Mouse (Mus musculus) embryonic stem cell, embryonic (primary cell): Measurements from ENCODE around the gene Dr1.
"Not testable (repeated sequence)": the region's sequence is repeated elsewhere in the genome, so short reads cannot be mapped to it uniquely, and the experiment has no call there.

Source experiments
- CTCF ChIA-PET, 4 experiments: fragments of 300-600 bp in 2 of 4; fragments of 350-600 bp in 2 of 4; sonication (Branson Sonifier 250); formaldehyde crosslinking; loops; one replicate each; lab custom pipeline; 2022; ENCODE audit warnings: inconsistent platforms in 2 of 4; lab: Charles Lee
- POLR2A ChIA-PET, 4 experiments: fragments of 300-600 bp in 2 of 4; fragments of 350-600 bp in 2 of 4; sonication (Branson Sonifier 250); formaldehyde crosslinking; loops; one replicate each; lab custom pipeline; 2022; ENCODE audit warnings: antibody characterized with exemption in 4 of 4, inconsistent platforms in 1 of 4; lab: Charles Lee

The Dr1 gene

GRCm38 (mm10) chr5:108268127-108269062 lies at the start of gene Dr1:
Dr1 (plus strand) TSS chr5:108268897.
- ChIA-PET CTCF (interaction anchor here in 1 of 4 experiments (0.6 to 1.0 kb wide), 2 partner anchors 105 to 234 kb away, joined by 3 to 7 read pairs; no protein-coding TSS in a partner anchor), POLR2A (interaction anchor here (0.5 to 3.0 kb wide), 79 partner anchors 8 to 1634 kb away, joined by 3 to 37 read pairs (median 3); partner anchors contain the start of genes Pigg (in 3 of the 4), Atp5k (in 2 of the 4), Crlf2 (in 1 of the 4) and Dgkq (in 1 of the 4))

DNA sequence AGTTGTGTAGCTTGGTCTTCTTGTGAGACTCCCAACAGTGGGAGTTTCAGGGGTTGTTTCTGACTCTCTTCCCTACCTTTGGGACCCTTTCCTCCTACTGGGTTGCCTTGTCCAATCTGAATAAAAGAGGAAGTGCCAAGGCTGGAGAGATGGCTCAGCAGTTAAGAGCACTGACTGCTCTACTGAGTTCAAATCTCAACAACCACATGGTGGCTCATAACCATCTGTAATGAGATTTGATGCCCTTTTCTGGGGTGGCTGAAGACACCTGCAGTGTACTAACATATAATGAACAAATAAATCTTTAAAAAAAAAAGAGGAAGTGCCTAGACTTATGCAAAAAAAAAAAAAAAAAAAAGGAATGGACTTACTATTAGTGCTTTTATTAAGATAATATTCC lies 44.6 kb upstream of the Dr1 start:
- ChIA-PET CTCF (no interaction called here), POLR2A (no interaction called here)

DNA sequence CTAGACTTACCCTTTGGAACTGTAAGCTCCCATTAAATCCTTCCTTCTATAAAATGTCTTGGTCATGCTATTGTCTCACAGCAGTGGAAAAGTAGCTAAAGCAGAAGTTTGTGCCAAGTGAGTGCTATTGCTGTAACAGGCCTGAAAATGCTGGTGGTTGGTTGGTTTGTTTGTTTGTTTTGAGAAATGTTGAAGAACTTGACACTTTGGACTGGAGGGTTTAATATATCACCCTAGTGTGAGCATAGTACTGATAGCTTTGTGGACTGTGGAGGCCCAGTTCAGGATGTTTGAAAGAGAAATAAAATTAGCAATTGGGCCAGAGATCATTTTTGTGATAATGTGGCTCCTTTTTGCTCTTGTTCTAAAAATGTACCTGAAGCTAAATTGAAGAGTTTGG lies 42.5 kb upstream of the Dr1 start:
- POLR2A ChIA-PET = interaction anchor here in 1 of 4 experiments (1.2 to 1.8 kb wide), 2 partner anchors 11 to 18 kb away, joined by 4 read pairs; no protein-coding TSS in a partner anchor
- CTCF ChIA-PET = no interaction called here

DNA sequence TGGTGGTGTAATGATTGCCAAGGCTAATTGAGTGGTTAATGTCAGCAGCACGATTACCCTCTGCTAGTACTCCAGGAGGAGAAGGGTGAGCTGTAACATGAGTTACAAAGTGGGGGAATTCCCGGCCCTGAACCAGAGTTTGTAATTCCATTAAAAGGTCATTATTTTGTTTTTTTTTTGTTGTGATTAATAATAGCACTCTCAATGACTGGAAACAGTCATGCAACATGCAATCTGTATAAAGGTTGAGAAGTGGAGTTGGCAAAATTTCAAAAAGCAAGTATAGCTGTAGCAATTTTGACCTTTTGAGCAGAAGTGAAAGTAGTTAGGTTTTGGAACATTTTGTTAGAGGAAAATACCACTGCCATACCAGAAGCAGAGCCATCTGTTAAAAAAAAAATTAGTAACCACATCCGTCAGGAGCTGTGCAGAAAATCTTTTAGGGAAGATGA lies 22.4 kb upstream of the Dr1 start:
- ChIA-PET CTCF (no interaction called here), POLR2A (no interaction called here)

DNA sequence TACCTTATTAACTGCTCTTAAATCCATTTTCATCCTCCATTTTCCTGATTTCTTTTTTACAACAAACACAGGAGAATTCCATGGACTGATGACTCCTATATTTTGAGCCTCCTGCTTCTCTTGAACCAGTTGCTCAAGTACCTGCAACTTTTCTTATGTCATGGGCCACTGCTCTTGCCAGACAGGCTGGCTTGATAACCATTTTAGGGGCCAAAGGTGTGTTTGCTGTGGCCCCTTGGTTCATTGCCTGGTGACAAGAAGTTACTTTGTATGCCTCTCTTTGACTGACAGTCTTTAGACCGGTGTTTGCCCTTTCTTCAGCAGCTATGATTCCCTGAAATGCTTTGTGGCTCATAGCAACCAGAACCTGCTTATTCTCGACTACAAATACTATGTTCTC lies 18.7 kb upstream of the Dr1 start:
- CTCF ChIA-PET = no interaction called here
- POLR2A ChIA-PET = interaction anchor here in 1 of 4 experiments (0.9 kb wide), 1 partner anchor 18 kb away, joined by 4 read pairs; the partner anchor contains the start of gene Dr1

DNA sequence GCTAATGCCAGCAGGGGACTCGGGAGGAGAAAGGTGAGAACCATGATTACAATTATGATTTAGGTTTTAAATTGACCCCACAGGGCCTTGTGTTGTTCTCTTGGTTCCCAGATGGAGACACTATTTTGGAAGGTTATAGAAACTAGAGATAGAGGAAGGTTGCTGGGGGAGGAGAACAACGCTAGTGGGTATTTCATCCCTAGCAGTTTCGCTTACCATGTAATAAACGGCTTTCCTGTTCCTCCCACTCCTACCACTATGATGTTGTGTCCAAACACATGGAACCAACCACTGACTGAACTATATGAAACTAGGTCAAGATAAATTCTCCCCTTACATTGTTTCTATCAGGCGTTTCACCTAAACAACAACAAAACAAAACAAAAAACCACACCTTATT lies 13.4 kb upstream of the Dr1 start:
- POLR2A ChIA-PET = interaction anchor here in 2 of 4 experiments (0.9 to 1.1 kb wide), 2 partner anchors 13 kb away, joined by 3 to 7 read pairs; partner anchors contain the start of gene Dr1 (in 2 of the 2)
- CTCF ChIA-PET = no interaction called here

DNA sequence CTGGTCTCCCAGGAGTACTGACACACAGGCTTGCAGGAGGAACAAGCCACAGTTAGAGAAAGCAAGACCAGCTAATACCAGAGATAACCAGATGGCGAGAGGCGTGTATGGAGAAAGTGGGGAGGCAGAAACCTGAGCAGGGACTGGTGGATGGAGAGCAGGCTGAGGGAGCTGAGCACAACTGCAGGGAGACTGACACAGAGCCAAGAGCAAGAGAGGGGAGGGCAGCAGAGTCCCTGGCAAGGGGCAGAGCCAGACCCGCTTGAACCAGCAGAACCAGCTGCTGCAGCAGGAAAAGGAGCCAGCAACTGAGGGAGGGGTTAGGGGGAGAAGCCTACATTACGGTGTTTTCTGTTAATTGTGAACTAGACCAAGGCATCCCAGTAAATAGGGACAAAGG lies 6.0 kb upstream of the Dr1 start:
- POLR2A ChIA-PET = interaction anchor here in 3 of 4 experiments (0.6 to 2.1 kb wide), 19 partner anchors 9 to 363 kb away, joined by 3 to 15 read pairs (median 3); partner anchors contain the start of genes Pigg (in 3 of the 3) and Mtf2 (in 1 of the 3)
- CTCF ChIA-PET = interaction anchor here in 1 of 4 experiments (1.0 kb wide), 1 partner anchor 384 kb away, joined by 3 read pairs; no protein-coding TSS in a partner anchor

GRCm38 (mm10) chr5:108263785-108264184 lies 4.9 kb upstream of the Dr1 start:
- POLR2A ChIA-PET = interaction anchor here in 2 of 4 experiments (1.3 to 2.1 kb wide), 4 partner anchors 28 to 364 kb away, joined by 3 to 15 read pairs (median 4); partner anchors contain the start of gene Pigg (in 1 of the 2)
- CTCF ChIA-PET = not testable (repeated sequence)

- ChIA-PET POLR2A (interaction anchor here in 1 of 4 experiments (3.0 kb wide), 1 partner anchor 46 kb away, joined by 35 read pairs; the partner anchor contains the start of gene Pigg), CTCF (no interaction called here)
Measured at GRCm38 (mm10) chr5:108266990-108267389, 1.7 kb upstream of the Dr1 start.

DNA sequence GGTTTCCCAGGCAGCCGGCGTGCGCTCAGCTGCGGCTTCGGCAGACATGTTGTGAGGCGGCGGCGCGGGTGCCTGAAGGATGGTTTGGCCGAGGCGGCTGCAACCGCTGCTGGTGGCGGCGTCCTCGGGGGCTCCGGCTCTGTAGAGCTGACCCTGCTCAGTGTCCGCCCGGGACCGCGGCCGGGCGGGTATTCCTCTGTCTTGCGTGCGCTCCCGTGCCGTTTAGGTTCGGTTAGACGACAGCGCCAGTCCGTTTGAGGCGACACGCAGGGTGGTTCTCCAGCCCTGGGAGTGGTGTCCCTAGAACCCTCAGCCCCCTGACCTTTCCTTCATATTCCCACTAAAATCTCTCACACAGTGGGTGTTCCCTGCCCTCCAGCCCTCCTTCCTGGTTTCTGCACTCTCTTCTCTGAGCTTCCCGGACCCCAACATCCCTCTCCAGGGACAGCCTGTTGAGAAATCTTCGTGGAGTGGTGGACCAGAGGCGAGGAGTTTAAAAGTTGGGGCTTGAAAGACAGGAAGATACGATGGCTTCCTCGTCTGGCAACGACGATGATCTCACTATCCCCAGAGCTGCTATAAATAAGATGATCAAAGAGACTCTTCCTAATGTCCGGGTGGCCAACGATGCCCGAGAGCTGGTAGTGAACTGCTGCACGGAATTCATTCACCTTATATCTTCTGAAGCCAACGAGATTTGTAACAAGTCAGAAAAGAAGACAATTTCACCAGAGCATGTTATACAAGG lies 540 bp downstream of the Dr1 start:
- POLR2A ChIA-PET = interaction anchor here in 3 of 4 experiments (0.5 to 3.0 kb wide), 51 partner anchors 8 to 1574 kb away, joined by 3 to 37 read pairs (median 4); partner anchors contain the start of genes Pigg (in 3 of the 3), Atp5k (in 1 of the 3), Crlf2 (in 1 of the 3) and Dgkq (in 1 of the 3)
- CTCF ChIA-PET = interaction anchor here in 2 of 4 experiments (0.6 to 1.0 kb wide), 2 partner anchors 9 to 106 kb away, joined by 3 read pairs; no protein-coding TSS in a partner anchor

DNA sequence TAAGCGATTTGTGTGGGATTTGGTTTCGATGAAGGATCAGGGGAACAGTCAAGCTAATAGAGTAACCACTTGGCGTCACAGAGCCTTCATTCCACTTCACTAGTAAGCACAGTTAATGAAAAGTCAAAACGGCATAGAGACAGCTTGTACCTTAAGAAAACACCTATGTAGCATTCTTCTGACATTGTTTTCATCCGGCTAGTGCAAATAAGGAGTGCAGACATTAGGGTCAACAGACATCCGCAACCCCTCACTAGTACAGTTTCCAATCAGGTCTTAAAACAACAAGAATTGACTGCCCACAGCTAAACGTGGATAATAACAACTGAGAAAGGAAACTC lies 1.1 kb downstream of the Dr1 start:
- POLR2A ChIA-PET = interaction anchor here in 3 of 4 experiments (0.6 to 3.0 kb wide), 17 partner anchors 8 to 1289 kb away, joined by 3 to 37 read pairs (median 7); partner anchors contain the start of genes Pigg (in 3 of the 3), Crlf2 (in 1 of the 3) and Gm42517 (in 1 of the 3)
- CTCF ChIA-PET = interaction anchor here in 1 of 4 experiments (0.6 kb wide), 1 partner anchor 8 kb away, joined by 3 read pairs; no protein-coding TSS in a partner anchor

DNA sequence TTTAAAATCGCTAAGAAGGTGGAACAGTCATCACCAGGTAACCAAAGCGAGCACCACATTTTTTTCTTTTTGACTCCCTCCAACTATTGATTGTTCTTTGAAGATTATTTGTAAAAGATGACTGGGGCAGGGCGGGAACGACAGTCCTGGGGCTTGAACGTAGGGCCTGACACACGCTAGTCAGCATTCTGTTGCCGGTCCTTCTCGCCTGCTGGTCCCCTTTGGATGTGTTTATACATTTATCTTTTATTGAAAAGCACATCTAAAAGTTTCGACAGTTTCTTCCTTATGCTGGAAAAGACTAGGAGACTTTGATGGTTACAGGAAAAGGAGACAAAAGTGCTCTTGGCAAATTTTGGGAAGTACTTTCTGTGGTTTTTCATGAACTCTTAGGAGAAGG lies 1.7 kb downstream of the Dr1 start:
- ChIA-PET POLR2A (interaction anchor here in 1 of 4 experiments (3.0 kb wide), 1 partner anchor 42 kb away, joined by 34 read pairs; the partner anchor contains the start of gene Pigg), CTCF (no interaction called here)

DNA sequence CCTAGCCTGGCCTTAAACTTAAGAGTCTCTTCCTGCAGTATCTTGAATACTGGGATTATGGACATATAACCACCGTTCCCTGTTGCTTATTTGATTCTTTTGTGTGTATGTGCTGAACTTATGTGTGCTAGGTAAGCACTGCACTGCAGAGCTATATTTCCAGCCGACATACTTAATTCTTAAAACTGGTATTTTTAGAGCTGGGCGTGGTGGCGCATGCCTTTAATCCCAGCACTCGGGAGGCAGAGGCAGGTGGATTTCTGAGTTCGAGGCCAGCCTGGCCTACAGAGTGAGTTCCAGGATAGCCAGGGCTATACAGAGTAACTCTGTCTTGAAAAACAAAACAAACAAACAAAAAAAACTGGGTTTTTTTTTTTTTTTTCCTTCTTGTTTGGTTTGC lies 2.6 kb downstream of the Dr1 start:
- POLR2A ChIA-PET = interaction anchor here in 3 of 4 experiments (0.7 to 1.3 kb wide), 3 partner anchors 9 to 125 kb away, joined by 3 to 8 read pairs (median 5); no protein-coding TSS in a partner anchor
- CTCF ChIA-PET = not testable (repeated sequence)

- ChIA-PET CTCF (interaction anchor here in 1 of 4 experiments (0.7 kb wide), 1 partner anchor 257 kb away, joined by 3 read pairs; no protein-coding TSS in a partner anchor), POLR2A (interaction anchor here in 2 of 4 experiments (0.8 to 1.5 kb wide), 3 partner anchors 25 to 174 kb away, joined by 3 to 5 read pairs (median 3); partner anchors contain the start of genes Pcgf3 (in 1 of the 2) and Pigg (in 1 of the 2))
Measured at GRCm38 (mm10) chr5:108286957-108287356, 18.3 kb downstream of the Dr1 start.

GRCm38 (mm10) chr5:108301567-108301966 lies 32.9 kb downstream of the Dr1 start:
- ChIA-PET CTCF (interaction anchor here in 1 of 4 experiments (0.6 kb wide), 1 partner anchor 1479 kb away, joined by 4 read pairs; no protein-coding TSS in a partner anchor), POLR2A (interaction anchor here in 2 of 4 experiments (0.6 to 1.7 kb wide), 3 partner anchors 10 to 75 kb away, joined by 3 to 5 read pairs (median 4); no protein-coding TSS in a partner anchor)

DNA sequence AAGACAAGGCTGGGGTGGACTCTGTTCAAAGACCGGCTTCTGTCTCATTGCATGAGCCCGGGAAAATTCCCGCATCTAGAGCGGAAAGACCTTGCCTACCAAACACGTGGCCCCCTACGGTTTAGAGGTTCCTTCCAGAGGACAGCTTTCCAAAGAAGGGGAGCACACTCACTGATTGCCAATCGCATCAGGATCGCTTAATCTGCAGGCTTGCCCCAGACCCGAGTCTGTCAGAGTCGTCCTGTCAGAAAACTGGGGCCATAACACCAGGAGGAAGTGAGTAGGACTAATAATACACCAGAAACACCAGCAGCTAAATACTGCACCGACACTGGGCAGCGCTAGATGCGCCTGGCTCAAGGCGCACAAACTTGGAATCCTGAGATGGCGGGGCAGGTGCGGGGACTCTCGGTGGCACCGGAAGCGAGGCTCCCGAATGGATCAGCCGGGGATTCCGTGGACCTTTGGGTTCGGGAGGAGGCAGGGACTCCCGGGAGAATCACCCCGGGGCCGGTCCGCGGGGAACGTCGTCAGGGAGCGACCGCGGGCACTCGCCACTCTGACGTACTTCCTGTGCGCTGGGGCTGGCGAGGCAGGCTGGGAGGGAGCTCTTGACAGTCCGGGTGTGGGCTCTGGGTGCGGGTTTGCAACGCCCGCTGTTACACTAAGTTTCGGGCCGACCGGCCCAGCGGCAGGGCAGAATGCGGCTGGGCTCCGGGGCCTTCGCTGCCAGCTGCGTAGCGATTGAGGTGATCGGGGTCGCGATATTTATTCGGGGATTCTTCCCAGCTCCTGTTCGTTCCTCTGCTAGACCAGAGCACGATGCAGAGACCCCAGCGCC lies 43.7 kb downstream of the Dr1 start, which contains the start of gene Pigg:
TSS of gene Pigg (plus strand) at position 386 of the 841 bp plus-strand sequence.
- ChIA-PET POLR2A (interaction anchor here in 3 of 4 experiments (0.6 to 3.5 kb wide), 62 partner anchors 9 to 358 kb away, joined by 3 to 37 read pairs (median 4); partner anchors contain the start of genes Dr1 (in 3 of the 3), Dgkq (in 2 of the 3), Idua (in 2 of the 3) and Atp5k (in 1 of the 3)), CTCF (interaction anchor here in 2 of 4 experiments (0.7 to 1.3 kb wide), 2 partner anchors 279 to 391 kb away, joined by 3 read pairs; no protein-coding TSS in a partner anchor)
